Mouse (Mus musculus) splenic B cell, adult 2 months (primary cell): ENCODE measurements around the gene Tmed9.
"Not testable (repeated sequence)": the region's sequence is repeated elsewhere in the genome, so short reads cannot be mapped to it uniquely, and the experiment has no call there.

Source experiments
- DNase-seq: peaks from one replicate; pipeline ENCODE4 v3.0.0-alpha.2; 2011; ENCODE audit warnings: low read depth, low spot score
- H3K27me3 ChIP-seq: 2 replicates; pipeline ENCODE4 v1.6.1; 2012; ENCODE audit warnings: mild to moderate bottlenecking, low read length, moderate library complexity, mixed read lengths; ENCODE audit not compliant: control insufficient read depth, poor library complexity, insufficient read depth, severe bottlenecking
- H3K36me3 ChIP-seq: 2 replicates; pipeline ENCODE4 v1.6.1; 2012; ENCODE audit warnings: mild to moderate bottlenecking, low read length, moderate library complexity, mixed read lengths; ENCODE audit not compliant: control insufficient read depth, poor library complexity, insufficient read depth, severe bottlenecking

The Tmed9 gene

DNA sequence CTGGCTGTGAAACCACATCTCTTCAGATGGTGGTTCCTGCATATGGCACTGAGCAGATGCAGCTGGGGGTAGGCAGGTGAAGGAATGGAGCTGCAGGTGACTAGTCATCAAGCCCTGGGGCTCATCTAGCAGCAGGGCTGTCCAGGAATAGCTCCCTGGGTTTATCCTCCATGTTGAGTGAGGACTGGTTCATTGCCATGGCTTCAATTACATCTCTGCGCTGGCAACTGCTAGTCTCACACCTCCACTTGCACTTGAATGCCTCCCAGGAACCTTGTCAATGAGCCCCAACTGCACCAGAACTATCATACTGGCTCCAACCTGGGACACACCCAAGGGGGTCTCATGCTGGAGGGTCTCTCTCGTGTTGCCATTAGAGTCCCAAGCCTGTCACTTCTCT lies 25.6 kb upstream of the Tmed9 start:
- DNase-seq = no peak
- Histone ChIP-seq H3K36me3 (peaks cover 9% of the 10 kb centered on the region), H3K27me3 (no peaks in the 10 kb centered on the region)

DNA sequence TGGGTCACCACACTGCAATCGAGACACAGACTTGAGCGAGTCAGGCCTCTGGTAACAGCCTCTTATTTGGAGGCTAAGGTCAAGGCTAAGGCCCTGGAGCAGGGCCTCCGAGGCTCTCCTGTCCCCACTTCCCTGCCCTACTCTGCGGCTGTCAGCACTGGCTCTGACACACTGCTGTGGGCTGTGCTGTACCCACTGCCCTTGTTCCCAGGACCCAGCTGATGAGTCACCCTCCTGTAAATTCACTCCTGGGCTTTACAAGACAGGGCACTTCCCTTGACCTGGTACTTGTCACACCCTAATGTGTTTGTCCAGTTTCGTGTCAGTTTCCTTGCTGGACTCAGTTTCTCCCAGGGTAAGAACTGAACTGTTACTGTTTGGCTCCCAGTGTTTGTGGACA lies 25.1 kb upstream of the Tmed9 start:
- peaks cover 9% of the 10 kb centered on the region for H3K36me3 ChIP-seq
- DNase-seq = no peak
- H3K27me3 ChIP-seq = no peaks in the 10 kb centered on the region

DNA sequence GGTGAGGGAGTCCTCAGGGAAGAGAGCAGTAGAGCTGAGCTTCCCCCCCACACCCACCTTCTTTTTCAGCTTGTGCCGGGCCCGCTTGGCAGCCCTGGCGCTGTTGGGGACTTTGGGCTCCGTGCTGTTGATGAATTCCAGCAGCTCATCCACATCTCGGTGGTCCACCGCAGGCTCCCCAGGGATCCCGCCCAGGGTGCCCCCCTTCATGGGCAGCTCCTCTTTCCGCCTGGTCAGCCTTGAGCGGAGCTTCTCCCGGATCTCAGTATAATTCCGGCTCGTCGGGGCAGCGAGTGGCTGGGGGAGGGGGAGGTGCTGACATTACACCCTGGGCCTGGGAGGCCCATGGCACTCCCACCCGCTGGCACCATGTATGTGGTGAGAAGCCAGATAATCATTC lies 24.5 kb upstream of the Tmed9 start:
- peaks cover 10% of the 10 kb centered on the region for H3K36me3 ChIP-seq

DNA sequence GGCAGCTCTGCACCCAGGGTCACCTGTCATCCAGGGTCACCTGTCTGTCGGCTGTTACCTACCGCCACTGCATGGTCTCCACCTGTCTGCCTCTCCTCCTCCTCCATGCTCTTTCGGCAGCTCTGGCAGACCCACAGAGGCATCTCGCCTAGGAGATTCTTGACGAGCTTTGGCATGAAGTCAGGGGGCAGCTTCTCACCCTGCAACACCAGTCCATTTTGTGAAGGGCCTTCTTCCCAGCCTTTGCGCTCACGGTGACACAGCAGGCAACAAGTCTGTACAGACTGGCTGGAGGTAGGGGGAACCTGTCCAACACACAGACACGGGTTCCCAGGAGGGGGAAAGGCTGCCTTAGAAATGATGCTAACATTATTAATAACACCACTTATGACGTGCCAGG lies 17.6 kb upstream of the Tmed9 start:
- H3K27me3 ChIP-seq = no peaks in the 10 kb centered on the region
- no peak for DNase-seq
- peaks cover 2% of the 10 kb centered on the region; the same call in 1 of the 2 replicates for H3K36me3 ChIP-seq

More for the DNA sequence above, 24.5 kb upstream of the Tmed9 start:
- no peak for DNase-seq
- H3K27me3 ChIP-seq = no peaks in the 10 kb centered on the region

DNA sequence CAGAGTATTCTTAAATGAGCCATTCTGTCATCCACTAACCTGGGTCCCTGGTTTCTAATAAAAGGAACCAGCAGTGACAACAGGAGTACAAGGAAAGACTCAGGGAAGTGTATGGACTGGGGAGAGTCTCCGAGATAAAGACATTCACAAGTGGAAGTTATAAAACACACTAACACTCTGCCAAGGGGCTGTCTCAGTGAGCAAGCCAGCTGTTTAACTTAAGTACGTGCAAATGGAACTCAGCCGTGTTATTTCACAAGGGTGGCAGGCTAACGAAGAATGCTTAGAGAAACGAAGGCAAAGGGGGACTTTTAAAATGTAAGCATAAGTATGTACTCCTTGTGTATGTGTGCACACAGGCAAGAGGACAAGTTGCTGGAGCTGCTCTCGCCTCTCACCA lies 16.0 kb upstream of the Tmed9 start:
- Histone ChIP-seq H3K36me3 (peaks cover 2% of the 10 kb centered on the region; the same call in 1 of the 2 replicates), H3K27me3 (no peaks in the 10 kb centered on the region)
- no peak for DNase-seq

DNA sequence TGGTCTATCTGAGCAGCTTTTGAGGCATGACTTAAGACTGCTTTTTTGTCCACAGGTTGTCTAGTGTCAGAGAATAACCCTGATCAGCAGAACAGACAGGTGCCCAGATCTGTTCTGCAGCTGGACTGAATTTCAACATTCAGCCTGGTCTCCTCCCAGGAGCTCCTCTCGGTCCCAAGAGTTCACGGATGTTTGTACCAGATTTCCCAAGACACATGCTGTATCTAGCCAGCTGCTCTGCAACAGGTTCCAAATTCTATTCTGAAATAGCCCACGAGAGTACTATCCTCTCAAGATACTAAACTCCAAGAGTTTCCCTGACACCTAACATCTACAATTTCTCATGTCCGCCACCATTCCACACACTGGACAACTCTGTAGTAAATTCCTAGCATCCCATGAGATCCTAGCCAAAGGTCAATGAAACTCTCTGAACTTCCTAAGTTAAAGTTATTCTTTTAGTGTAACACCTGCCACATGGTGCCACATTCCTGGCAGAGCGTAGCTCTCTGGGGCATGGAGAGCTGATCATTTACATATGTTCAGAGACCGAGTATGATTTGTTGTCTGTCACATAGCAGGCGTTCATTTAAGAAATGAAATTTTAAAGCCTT lies 10.2 kb upstream of the Tmed9 start:
- H3K27me3 ChIP-seq = no peaks in the 10 kb centered on the region
- no peak for DNase-seq
- no peaks in the 10 kb centered on the region for H3K36me3 ChIP-seq

DNA sequence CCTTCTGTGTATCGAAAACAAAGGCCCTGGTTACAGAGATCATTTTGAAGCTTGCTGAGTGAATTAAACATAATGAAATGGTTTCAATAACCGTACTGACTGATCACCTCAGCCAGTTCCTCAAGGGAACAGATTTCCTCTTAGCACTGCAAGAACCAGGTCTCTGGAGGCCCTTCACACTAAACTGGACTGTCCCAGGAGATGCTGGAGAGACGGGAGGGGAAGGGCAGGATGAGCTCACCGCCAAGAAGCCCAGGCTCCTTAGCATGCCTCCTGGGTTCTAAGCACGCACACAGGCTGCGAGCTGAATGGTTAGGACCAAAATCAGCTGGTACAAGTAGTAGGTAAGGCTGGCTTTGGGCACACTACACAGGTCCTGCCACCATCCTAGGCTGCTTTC lies 6.5 kb upstream of the Tmed9 start:
- Histone ChIP-seq H3K27me3 (no peaks in the 10 kb centered on the region), H3K36me3 (no peaks in the 10 kb centered on the region)
- no peak for DNase-seq

DNA sequence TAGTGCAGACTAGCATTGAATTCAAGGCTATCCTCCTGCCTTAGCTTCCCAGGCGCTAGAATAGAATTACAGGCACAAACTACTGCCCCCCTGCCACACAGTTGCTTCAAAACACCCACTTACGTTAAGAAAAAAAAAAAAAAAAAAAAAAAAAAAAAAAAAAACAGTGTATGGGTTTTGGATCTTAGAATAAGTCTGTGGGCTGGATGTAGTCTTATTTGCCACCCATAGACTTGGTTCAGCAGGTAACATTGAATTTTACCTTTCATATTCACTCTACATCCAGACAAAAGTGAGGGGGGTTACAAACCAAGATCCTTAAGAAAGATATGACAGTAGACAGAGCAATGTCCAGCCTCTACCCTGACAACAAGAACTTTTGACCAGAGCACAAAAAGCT lies 5.6 kb upstream of the Tmed9 start:
- DNase-seq = no peak
- Histone ChIP-seq H3K36me3 (no peaks in the 10 kb centered on the region), H3K27me3 (no peaks in the 10 kb centered on the region)

DNA sequence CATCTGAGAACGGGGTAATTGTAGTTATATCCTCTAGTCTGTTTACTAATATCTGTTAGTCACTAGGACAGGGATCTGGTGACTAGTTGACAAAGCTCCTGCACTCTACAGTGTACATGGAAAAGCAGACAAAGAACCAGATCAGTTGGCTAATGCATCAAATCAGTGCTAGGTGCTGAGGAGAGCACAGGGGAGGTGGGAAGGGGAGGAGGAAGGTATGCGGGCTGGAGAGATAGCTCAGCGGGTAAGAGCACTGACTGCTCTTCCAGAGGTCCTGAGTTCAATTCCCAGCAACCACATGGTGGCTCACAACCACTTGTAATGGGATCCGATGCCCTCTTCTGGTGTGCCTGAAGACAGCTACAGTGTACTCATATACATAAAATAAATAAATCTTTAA lies 5.0 kb upstream of the Tmed9 start:
- H3K27me3 ChIP-seq, H3K36me3 ChIP-seq, DNase-seq: not testable (repeated sequence)

DNA sequence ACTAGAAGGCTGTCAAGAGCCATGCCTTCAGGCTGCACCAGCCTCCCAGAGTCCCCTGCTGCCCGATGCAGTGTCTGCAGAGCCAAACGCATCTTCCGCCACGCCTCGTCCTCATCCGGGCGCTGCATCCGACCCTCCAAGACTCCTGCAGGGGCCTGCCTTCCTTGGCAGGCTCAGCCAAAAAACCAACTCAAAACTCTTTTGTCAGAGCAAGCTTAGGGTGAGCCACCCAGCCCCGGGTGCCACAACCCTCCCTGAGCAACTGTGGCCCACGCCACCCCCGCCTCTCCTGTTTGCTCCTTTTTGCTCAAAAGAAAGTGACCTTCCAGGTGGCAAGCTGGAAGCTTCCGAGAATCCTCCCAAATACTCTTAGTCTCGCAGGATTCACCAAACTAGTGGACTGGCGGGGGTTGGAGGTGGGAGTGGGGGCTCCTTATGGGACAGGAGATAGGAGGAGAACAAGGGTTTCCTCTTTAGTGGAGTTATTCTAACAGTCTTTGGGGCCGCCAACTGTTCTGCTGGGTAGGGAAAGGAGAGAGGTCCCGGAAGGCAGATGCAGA lies 3.7 kb upstream of the Tmed9 start:
- no peak for DNase-seq
- Histone ChIP-seq H3K36me3 (no peaks in the 10 kb centered on the region), H3K27me3 (no peaks in the 10 kb centered on the region)

DNA sequence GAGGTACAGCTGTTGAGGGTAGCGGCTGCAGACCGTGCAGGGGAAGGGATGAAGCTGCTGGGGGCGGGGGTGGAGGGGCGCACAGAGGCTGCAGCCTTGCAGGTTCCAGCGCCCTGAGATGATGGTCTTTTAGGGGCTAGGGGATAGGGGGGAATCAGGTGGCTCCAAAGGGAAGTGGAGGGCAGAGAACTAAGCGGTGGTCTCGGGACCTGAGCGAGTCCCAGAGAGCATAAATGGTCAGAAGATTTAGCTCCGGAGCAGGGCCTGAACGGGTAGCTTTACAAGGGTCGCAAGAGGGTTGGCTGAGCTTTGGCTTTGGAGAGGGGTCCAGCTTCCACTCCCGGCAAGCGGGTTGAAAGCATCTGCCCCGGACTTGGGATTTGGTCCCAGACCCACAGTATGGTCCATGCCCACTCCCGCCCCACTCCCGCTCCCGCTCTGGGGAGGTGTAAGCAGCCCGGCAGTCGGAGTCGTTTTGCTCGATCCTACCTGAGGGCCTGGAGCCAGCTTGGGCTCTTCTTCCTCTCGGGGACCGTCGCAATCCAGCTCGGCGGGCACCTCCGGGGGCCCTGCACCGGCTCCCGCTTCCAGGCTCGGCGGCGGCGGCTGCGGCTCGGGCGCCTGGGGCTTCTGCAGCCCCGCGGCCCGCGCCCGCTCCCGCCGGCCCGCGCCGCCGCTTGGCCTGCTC lies 3.1 kb upstream of the Tmed9 start:
- no peaks in the 10 kb centered on the region for H3K36me3 ChIP-seq
- no peaks in the 10 kb centered on the region for H3K27me3 ChIP-seq
- DNase-seq = peak; percentile 13

DNA sequence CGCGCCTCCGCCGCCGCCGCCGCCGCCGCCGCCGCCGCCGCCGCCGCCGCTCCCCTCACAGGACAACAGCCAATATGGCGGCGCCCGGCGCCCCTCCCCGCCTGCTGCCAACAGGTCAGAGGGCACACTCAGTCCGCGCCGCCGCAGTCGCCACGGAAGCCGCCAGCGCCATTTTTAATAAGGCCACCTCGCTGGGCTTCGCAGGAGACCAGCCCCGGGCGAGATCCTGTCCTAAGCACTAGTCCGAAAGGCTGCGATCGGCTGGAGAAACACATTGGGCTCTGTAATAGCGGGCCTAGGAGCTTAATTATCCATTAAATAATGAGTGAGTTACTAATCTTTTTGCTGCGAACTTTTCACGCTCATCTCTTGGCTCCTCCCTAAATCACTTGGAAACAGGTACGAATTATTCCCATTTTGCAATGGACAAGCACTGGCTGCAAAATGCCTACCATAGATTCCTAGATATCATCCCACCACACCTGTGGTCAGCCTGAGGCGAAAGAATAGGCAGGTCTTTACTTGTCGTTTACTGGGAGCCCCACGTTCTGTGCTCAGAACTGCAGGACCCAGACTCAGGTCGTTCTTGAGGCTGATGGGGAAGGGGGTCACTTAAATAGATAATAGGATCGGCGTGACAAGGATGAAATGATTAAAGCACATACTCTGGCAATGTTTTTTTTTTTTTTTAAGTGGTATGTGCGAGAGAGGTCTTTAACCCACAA lies 2.3 kb upstream of the Tmed9 start, which contains the start of gene Fam193b:
TSS of gene Fam193b (minus strand) at position 94 of the 725 bp plus-strand sequence.
- Histone ChIP-seq H3K27me3 (no peaks in the 10 kb centered on the region), H3K36me3 (no peaks in the 10 kb centered on the region)
- peak; percentile 93 for DNase-seq

DNA sequence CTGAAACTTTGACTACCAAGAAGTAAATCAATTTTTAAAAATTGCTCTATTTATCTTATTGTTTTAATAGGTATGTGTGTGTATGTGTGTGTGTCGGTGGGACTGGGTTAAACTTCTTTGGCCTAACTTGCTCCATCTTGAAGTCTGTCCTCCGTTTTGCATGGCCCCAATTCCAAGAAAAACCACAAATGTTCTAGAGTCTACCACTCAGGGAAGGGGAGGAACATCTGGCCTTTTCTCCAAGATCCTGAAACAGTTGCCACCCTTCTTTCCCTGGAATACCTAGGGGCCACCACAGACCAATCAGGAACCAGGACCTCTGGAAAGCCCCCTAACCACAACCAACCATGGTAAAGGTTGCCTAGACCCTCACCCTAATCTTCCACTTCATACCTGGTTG lies 1.6 kb upstream of the Tmed9 start:
- H3K36me3 ChIP-seq = no peaks in the 10 kb centered on the region
- no peak for DNase-seq
- H3K27me3 ChIP-seq = no peaks in the 10 kb centered on the region

DNA sequence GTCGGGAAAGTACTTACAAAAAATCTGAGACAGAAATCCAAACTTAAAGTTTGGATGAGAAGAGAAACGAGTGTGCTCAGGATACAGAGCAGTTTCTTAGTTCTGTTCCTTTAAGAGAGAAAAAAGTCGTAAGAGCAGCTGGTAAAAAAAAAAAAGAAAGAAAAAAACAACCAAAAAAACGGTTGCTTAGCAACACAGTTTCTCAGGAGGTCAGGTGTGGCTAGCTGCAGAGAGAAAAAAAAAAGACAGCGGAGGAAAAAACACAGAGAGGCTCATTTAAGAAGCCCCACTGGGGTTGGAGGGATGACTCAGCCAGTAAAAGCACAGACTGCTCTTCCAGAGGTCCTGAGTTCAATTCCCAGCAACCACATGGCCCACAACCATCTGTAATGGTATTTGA lies 789 bp downstream of the Tmed9 start:
- Histone ChIP-seq H3K36me3 (no peaks in the 10 kb centered on the region), H3K27me3 (no peaks in the 10 kb centered on the region)
- DNase-seq = no peak

DNA sequence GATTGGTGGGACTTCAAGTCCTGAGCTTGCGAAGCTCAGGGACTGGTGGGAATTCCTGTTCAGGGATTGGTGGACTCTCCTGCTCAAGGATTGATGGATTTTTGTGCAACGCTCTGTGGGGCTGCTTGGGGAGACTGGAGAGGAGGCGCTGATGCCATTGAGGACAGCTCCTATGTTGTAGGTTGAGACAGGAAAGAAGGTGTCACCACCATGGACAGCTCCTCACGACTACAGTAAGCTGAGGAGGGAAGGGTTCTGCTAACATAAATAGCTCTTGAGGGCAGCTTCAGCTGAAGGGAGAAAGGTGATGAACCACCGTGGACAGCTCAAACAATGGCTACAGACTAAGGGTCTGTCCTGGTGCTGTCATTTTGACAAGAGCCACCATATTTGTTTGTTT lies 2.4 kb downstream of the Tmed9 start:
- H3K27me3 ChIP-seq = no peaks in the 10 kb centered on the region
- no peaks in the 10 kb centered on the region for H3K36me3 ChIP-seq
- DNase-seq = no peak
